Mouse (Mus musculus) embryo, embryonic 11 days (tissue): Measurements from ENCODE around the gene Srpk2.
"Not testable (repeated sequence)": the region's sequence is repeated elsewhere in the genome, so short reads cannot be mapped to it uniquely, and the experiment has no call there.

ENCODE experiments used
- DNase-seq: peaks from one replicate; pipeline ENCODE4 v3.0.0-alpha.2; 2015

Srpk2 gene

GRCm38 (mm10) chr5:23672136-23672535 lies 12.3 kb downstream of the Srpk2 start:
- DNase-seq: peak; percentile 28

DNA sequence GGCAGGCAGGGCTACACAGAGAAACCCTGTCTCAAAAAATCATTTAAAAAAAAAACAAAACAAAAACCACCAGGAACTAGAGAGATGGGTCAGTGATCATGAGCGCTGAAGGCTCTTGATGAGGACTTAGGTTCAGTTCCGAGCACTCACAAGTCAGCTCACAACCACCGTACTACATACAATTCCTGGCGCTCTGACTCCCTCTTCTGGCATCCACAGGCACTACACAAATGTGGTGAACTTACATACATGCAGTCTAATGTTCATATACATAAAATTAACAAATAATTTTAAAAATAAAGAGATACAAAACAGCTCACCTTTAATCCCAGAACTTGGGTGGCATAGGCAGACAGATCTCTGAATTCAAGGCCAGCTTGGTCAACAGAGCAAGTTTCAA lies 13.5 kb downstream of the Srpk2 start:
- no peak for DNase-seq

GRCm38 (mm10) chr5:23665906-23666305 lies 18.5 kb downstream of the Srpk2 start:
- no peak for DNase-seq

DNA sequence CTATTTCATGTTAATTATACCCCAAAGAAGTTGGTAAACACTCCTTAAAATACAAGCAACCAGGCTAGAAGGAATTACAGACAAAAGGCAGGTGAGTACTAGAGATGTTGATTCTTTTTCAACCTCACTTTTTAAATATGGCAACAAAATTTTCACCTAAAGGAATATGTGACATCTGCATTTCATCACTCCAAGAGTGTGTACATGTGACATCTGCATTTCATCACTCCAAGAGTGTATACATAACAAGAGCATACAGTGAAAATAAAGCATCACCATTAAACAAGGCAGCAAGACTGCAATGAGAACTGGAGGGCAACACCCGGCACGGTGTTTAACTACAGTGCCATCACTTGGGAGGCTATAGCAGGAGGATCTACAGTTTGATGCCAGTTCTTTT lies 23.2 kb downstream of the Srpk2 start:
- no peak for DNase-seq

- DNase-seq: no peak
These were observed 26.4 kb downstream of the Srpk2 start for GRCm38 (mm10) chr5:23658017-23658416.

- DNase-seq: no peak
These were observed 27.8 kb downstream of the Srpk2 start for GRCm38 (mm10) chr5:23656590-23656989.

- no peak for DNase-seq
These were observed 29.4 kb downstream of the Srpk2 start for GRCm38 (mm10) chr5:23655030-23655429.

DNA sequence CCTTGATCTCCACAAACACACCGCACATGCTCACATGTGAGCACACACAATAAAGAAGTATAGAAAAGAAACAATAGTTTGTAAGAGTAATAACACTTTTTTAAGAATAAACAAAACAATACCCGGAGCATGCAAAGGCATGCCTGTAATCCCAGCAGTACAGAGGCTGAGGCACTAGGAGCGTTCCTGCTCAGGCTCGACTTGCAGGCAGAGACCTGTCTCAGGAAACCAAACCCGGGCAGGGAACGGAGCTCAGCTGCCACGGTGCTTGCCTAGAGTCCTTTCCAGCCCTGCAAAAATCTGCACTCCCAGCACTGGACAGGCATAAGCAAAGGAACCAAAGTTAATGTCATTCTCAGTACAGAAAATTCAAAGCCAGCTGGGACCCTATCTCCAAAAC lies 32.1 kb downstream of the Srpk2 start:
- DNase-seq: no peak

- DNase-seq: no peak
These were observed 32.6 kb downstream of the Srpk2 start for GRCm38 (mm10) chr5:23651786-23652185.

DNA sequence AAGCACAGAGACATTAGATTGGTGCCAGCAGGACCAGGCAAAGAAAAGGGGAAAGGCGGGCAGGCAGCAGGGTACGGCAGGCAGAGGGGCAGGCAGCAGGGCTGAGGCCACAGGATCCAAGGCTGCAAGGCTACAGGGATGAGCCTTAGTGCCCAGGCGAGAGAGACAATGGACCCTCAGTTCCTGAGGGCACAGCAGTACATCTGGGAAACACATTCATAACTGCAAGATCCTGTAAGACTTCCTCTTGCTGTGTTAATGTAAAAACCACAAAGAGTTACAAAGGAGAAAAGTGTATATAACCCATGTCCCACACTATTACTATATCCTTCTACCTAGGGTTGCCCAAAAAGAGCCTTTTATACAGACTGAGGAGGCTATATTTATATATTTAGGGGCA lies 33.9 kb downstream of the Srpk2 start:
- no peak for DNase-seq

DNA sequence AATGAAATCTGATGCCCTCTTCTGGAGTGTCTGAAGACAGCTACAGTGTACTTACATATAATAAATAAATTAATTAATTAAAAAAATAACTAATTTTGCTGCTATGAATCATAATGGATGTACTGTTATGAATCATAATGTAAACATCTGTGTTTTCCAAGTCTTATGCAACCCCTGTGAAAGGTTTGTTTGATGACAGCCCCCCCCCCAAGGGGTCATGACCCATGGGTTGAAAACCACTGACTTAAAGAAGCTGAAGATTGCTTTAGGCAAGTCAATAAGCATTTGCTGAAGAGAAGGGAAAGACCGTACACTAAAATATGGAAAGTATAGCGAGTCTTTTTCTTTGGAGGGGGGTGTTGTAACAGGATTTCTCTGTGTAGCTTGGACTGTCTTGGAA lies 35.2 kb downstream of the Srpk2 start:
- no peak for DNase-seq

- DNase-seq: no peak
These were observed 38.7 kb downstream of the Srpk2 start for GRCm38 (mm10) chr5:23645671-23646070.

GRCm38 (mm10) chr5:23639193-23639592 lies 45.2 kb downstream of the Srpk2 start:
- DNase-seq: not testable (repeated sequence)

DNA sequence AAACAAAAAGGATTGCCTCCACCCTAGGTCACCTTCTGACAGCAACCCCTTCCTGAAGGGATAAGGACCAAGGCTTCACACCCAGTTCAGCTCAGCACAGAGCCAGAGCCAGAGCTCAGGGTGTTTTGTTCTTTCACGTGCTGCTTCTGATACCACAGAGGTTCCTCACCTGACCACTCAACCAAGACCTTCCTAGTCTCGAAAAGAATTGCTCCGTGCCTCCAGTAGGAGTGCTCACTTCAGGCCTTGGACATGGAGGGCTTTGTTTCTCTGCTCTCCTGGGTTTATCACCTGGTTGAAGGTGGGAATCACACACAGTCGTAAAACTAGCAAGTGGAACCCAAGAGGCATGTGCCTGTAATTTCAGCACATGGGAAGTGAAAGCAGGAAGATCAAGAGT lies 46.4 kb downstream of the Srpk2 start:
- DNase-seq: no peak

DNA sequence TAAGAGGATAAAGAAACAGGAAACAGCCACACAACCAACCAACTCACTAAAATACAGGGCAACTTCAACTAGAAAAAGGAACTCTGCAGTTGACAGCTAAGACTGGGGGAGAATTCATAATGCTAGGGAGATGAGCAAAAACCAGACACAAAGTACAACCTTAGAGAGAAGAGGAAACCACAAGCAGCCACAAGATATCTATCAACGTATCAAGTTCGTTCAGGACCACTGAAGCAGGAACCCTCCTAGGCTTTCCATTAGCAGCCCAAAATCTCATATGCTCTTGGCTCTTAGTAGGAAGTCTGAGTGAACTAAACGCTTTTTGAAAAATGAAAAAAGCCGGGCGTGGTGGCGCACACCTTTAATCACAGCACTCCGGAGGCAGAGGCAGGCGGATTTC lies 47.1 kb downstream of the Srpk2 start:
- DNase-seq: no peak

DNA sequence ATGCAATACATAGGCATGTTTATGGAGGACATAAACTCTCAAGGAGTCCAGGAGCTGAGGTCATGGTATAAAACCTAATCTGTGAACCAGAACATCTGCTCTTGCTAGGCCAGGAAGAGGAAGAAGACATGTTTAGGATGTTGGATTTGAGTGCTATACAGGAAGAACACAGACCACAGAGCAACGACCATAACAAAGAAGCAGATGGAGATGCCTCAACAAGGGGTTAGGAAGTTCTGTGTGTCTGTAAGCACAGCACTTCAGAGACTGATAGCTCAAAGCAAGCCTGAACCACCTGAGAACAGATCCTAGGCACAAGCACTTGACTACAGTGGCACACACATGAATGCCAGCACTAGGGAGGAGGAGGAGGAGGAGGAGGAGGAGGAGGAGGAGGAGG lies 52.9 kb downstream of the Srpk2 start:
- DNase-seq: no peak

DNA sequence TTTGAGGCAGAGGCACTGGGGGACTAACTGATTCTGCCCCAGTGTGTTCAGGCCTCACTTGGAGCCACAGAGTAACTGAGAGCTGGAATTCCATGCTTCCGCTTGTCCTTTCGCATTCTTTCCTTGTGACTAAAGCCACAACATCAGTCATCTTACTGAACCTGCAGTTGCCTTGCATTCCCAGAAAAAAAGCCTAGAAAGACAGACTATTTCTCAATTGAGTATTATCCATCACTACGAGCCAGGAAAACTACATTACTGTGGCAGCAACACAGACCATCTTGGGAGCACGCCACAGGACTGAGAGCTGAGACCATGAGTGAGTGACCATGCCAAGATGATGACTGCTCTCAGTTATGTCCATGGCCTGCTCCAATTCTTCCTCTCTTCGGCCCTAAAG lies 57.2 kb downstream of the Srpk2 start:
- no peak for DNase-seq

GRCm38 (mm10) chr5:23626173-23626572 lies 58.2 kb downstream of the Srpk2 start:
- no peak for DNase-seq

GRCm38 (mm10) chr5:23620621-23621020 lies 63.8 kb downstream of the Srpk2 start:
- DNase-seq: no peak

GRCm38 (mm10) chr5:23618656-23619055 lies 65.8 kb downstream of the Srpk2 start:
- no peak for DNase-seq

GRCm38 (mm10) chr5:23617104-23617415 lies 67.4 kb downstream of the Srpk2 start:
- no peak for DNase-seq

- peak; percentile 73 for DNase-seq
These were observed 67.9 kb downstream of the Srpk2 start for GRCm38 (mm10) chr5:23616270-23617103.

DNA sequence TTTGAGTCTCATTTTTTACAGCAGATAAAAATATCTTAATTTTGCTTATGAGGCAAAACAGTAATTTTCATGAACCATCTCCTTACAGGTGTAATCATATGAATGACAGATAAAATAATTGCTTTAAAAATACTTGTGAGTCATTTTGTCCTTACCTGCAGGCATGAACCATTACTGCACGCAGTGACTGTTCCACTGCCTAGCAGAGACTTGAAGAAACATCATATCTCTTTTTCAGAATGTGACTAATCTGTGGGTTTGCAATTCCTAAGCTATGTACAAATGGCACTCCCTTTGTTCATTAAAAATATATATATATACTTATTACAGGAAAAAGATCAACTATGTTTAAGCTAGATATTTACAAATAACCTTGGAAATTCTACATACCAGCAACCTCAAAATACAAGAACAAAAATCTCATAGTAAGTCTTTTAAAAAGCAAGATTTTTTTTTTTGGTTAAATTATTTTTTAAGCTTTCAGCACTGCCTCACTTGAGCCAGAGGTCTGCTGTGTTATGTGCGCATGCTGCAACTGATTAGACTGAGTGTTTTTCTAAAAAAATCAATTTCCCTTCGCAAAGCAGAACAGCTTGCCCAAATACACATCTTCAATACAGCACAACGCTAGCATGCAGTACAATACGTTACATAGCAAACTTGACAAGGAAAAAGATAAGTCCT lies 68.7 kb downstream of the Srpk2 start:
- DNase-seq: peak; percentile 21

DNA sequence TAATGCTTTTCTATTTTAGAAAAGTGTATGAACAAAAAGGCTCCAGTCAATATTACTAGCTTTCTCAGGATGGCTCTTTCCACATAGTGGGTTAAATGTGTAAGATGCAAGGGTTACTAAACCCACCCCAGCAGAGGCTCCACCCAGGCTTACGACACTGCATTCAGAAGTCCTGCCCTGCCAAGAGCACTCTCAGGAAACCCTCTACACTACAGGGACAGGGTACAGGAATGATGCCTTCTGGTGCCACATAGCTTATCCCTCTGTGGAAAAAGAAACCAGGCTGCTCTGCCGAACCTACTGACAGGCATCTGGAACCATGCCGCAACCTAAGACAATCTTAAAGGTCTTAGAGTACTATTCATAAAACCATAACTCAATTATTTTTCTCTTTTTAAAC lies 71.6 kb downstream of the Srpk2 start:
- no peak for DNase-seq
